Mouse (Mus musculus): ENCODE results near the gene Gpr65.
"Not testable (repeated sequence)": the region's sequence is repeated elsewhere in the genome, so short reads cannot be mapped to it uniquely, and the experiment has no call there.

The Gpr65 gene

GRCm38 (mm10) chr12:98283487-98283860 lies 15.0 kb downstream of the Gpr65 start:
- DNase-seq: no peak

GRCm38 (mm10) chr12:98284477-98284876 lies 16.0 kb downstream of the Gpr65 start:
- DNase-seq: no peak

GRCm38 (mm10) chr12:98290475-98290874 lies 22.0 kb downstream of the Gpr65 start:
- DNase-seq: no peak

GRCm38 (mm10) chr12:98292278-98292677 lies 23.8 kb downstream of the Gpr65 start:
- no peak for DNase-seq

GRCm38 (mm10) chr12:98294241-98294640 lies 25.8 kb downstream of the Gpr65 start:
- DNase-seq: no peak

GRCm38 (mm10) chr12:98301980-98302379 lies 33.5 kb downstream of the Gpr65 start:
- DNase-seq: no peak

- no peak for DNase-seq
Observed at GRCm38 (mm10) chr12:98303013-98303412, 34.6 kb downstream of the Gpr65 start.

- DNase-seq: peak; percentile 28
Observed at GRCm38 (mm10) chr12:98307179-98307915, 38.9 kb downstream of the Gpr65 start.

- DNase-seq: no peak
Observed at GRCm38 (mm10) chr12:98311376-98312083, 43.1 kb downstream of the Gpr65 start.

- no peak for DNase-seq
Observed at GRCm38 (mm10) chr12:98315924-98316323, 47.5 kb downstream of the Gpr65 start.

GRCm38 (mm10) chr12:98317718-98318340 lies 49.4 kb downstream of the Gpr65 start:
- no peak for DNase-seq

GRCm38 (mm10) chr12:98322426-98322825 lies 54.0 kb downstream of the Gpr65 start:
- DNase-seq: no peak

- DNase-seq: not testable (repeated sequence)
Observed at GRCm38 (mm10) chr12:98324170-98324569, 55.7 kb downstream of the Gpr65 start.

Data from right cerebral cortex, postnatal 25 days (tissue).